Mouse (Mus musculus): ENCODE data around the gene Mthfd2l.

GRCm38 (mm10) chr5:90888661-90889060 is 42.3 kb upstream of the Mthfd2l start:
- no peak for TF ChIP-seq EP300 (IDR thresholded peaks at IDR 0.05; ENCODE audit: low read depth)
- no peak for TF ChIP-seq CTCF (IDR thresholded peaks at IDR 0.05; ENCODE audit: low read depth)
